Mouse (Mus musculus): ENCODE measurements around the gene Rhebl1. TPM values are rescaled to one million over a fixed set of nuclear protein-coding genes. Genes with fewer than 3 reads are reported as not detected.
"Not testable (repeated sequence)": the region's sequence is repeated elsewhere in the genome, so short reads cannot be mapped to it uniquely, and the experiment has no call there.

The Rhebl1 gene
- total RNA-seq (2021), result 1 to 10 TPM; 6.8 to 7.0 TPM

- peak; percentile 41 to 44 for DNase-seq
Measured at GRCm38 (mm10) chr15:98893940-98894745, at the start of gene Rhebl1. Gene Rhebl1 (minus strand): TSS chr15:98894540.

- no peak for DNase-seq
Measured at GRCm38 (mm10) chr15:98943133-98943532, 48.8 kb upstream of the Rhebl1 start.

- DNase-seq, result no peak
Measured at GRCm38 (mm10) chr15:98942081-98942480, 47.7 kb upstream of the Rhebl1 start.

- DNase-seq, result no peak
Measured at GRCm38 (mm10) chr15:98941539-98941938, 47.2 kb upstream of the Rhebl1 start.

GRCm38 (mm10) chr15:98940816-98941215 lies 46.5 kb upstream of the Rhebl1 start:
- no peak for DNase-seq

GRCm38 (mm10) chr15:98934217-98934839 lies 40.0 kb upstream of the Rhebl1 start, which contains the start of gene Tuba1b:
Gene Tuba1b (minus strand): TSS chr15:98934565.
- peak; percentile 89 to 91 for DNase-seq

- peak; percentile 94 for DNase-seq
Measured at GRCm38 (mm10) chr15:98933833-98934216, 39.5 kb upstream of the Rhebl1 start.

GRCm38 (mm10) chr15:98933004-98933671 lies 38.8 kb upstream of the Rhebl1 start:
- not testable (repeated sequence) for DNase-seq

- no peak for DNase-seq
Measured at GRCm38 (mm10) chr15:98930998-98931397, 36.7 kb upstream of the Rhebl1 start.

GRCm38 (mm10) chr15:98930017-98930734 lies 35.8 kb upstream of the Rhebl1 start:
- DNase-seq, result no peak

- peak; percentile 50 to 53 for DNase-seq
Measured at GRCm38 (mm10) chr15:98928598-98929240, 34.4 kb upstream of the Rhebl1 start.

GRCm38 (mm10) chr15:98927566-98927965 lies 33.2 kb upstream of the Rhebl1 start:
- DNase-seq, result no peak

- no peak for DNase-seq
Measured at GRCm38 (mm10) chr15:98924682-98925081, 30.3 kb upstream of the Rhebl1 start.

- DNase-seq, result no peak
Measured at GRCm38 (mm10) chr15:98923031-98923537, 28.7 kb upstream of the Rhebl1 start.

- no peak for DNase-seq
Measured at GRCm38 (mm10) chr15:98922581-98922980, 28.2 kb upstream of the Rhebl1 start.

GRCm38 (mm10) chr15:98921510-98921909 lies 27.2 kb upstream of the Rhebl1 start:
- DNase-seq, result no peak

GRCm38 (mm10) chr15:98918499-98918895 lies 24.2 kb upstream of the Rhebl1 start:
- not testable (repeated sequence) for DNase-seq

GRCm38 (mm10) chr15:98917538-98918498 lies 23.5 kb upstream of the Rhebl1 start, which contains the start of gene Lmbr1l:
Gene Lmbr1l (minus strand): TSS chr15:98918231.
- DNase-seq, result peak; percentile 99

- peak in 1 of 2 experiments; percentile 17 for DNase-seq
Measured at GRCm38 (mm10) chr15:98917091-98917490, 22.8 kb upstream of the Rhebl1 start.

GRCm38 (mm10) chr15:98916016-98916415 lies 21.7 kb upstream of the Rhebl1 start:
- no peak for DNase-seq

Measured in layer of hippocampus, postnatal 36 days (tissue).